Mouse (Mus musculus) bone marrow macrophage, adult 2 months (primary cell): ENCODE results near the gene Olfr1219. TPM values are rescaled to one million over a fixed set of nuclear protein-coding genes. Genes with fewer than 3 reads are reported as not detected.

Source experiments
- H3K27ac ChIP-seq: 2 replicates; pipeline ENCODE4 v1.5.1; 2012; ENCODE audit warnings: low read depth, low read length; ENCODE audit not compliant: insufficient read depth
- H3K4me1 ChIP-seq: 2 replicates; pipeline ENCODE4 v1.6.1; 2012; ENCODE audit warnings: low read length; ENCODE audit not compliant: control insufficient read depth, insufficient read depth
- H3K4me3 ChIP-seq: 2 replicates; pipeline ENCODE4 v1.5.1; 2012; ENCODE audit warnings: mild to moderate bottlenecking, low read length, moderate library complexity; ENCODE audit not compliant: insufficient read depth
- CTCF ChIP-seq: IDR thresholded peaks from 2 replicates; pipeline ENCODE4 v1.5.1; 2012; ENCODE audit warnings: low read depth, mild to moderate bottlenecking, low read length, moderate library complexity
- POLR2A ChIP-seq: IDR thresholded peaks from 2 replicates; pipeline ENCODE4 v1.6.1; 2012; ENCODE audit warnings: mild to moderate bottlenecking, low read depth, low read length, borderline replicate concordance
- polyA plus RNA-seq: library from polyadenylated mRNA; stranded (reverse); fragments of >200 nt; gene quantifications from 2 replicates; pipeline ENCODE4 v1.2.4, GENCODE M21; 2012; ENCODE audit not compliant: missing spikeins, insufficient read depth, insufficient read length

Gene Olfr1219
- 0.37 TPM in 1 of 2 replicates, not detected in the other for polyA plus RNA-seq

DNA sequence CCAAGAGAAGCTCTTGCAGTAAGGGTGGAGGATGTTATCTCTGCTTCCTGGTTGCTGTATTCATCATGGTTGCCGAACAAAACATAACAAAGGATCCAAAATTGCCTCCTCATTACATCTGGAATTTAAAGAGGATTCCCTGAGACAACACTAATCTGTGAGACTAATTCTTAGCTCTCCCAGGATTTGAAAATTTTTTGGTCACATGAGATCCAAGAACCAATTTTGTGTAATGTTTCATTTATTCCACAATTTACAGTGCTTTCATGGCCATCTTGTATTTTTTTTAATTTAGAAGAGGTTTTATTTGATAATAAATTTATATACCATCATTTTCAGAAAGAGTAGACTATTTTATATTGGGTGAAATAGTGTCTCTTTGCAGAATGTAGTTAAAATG is at the start of gene Olfr1219:
Olfr1219 (minus strand) TSS at position 101 of the 400 bp plus-strand sequence.
- Histone ChIP-seq H3K4me3 (no peak within 1 kb of the TSS), H3K27ac (no peak within 1 kb of the TSS), H3K4me1 (no peaks in the 10 kb centered on the region)
- TF ChIP-seq POLR2A (no peak), CTCF (no peak)

DNA sequence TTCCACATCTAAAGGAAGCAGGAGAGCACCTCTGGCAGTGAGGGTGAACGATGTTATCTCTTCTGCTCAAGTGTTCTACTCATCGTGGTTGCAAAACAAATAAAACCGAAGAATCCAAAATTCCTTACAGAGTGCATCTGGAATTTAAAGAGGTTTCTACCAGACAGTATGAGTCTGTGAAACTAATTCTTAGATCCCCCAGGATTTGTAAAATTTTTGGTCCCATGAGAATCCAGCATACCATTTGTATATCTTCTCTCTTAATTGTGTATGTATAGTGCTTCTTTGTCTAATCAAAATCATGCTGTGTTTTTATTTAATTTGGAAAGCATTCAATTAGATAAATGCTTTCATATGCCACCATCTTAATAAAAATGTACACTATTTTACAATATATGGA is 49.6 kb upstream of the Olfr1219 start, which contains the start of gene Olfr1222:
Olfr1222 (minus strand) TSS at position 101 of the 400 bp plus-strand sequence.
- H3K27ac ChIP-seq, result no peak within 1 kb of the TSS
- TF ChIP-seq CTCF (no peak), POLR2A (no peak)
- H3K4me1 ChIP-seq, result peaks cover 6% of the 10 kb centered on the region
- H3K4me3 ChIP-seq, result no peak within 1 kb of the TSS

DNA sequence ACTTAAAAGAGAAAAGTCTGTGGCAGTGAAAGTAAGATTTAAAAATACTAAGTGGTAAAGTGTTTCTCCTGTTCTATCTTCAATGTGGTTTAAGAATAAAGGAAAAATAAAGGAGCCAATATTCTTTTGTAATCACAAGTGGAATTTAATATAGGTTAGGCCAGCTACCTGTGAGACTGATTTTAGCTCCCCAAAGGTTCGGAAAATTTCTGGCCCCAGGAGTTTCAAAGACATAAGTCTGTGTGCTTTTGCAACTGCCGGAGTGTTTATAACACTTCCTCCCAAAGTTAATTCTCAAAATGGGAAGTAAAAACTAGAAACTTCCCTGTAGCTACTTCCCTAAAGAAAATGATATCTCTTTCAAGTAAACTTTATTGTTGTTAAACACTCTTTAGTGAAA is 33.9 kb upstream of the Olfr1219 start, which contains the start of gene Olfr1221:
Olfr1221 (minus strand) TSS at position 101 of the 400 bp plus-strand sequence.
- Histone ChIP-seq H3K4me3 (no peak within 1 kb of the TSS), H3K4me1 (peaks cover 2% of the 10 kb centered on the region), H3K27ac (peak within 1 kb of the TSS; percentile 58)
- no peak for TF ChIP-seq CTCF
- TF ChIP-seq POLR2A, result no peak

DNA sequence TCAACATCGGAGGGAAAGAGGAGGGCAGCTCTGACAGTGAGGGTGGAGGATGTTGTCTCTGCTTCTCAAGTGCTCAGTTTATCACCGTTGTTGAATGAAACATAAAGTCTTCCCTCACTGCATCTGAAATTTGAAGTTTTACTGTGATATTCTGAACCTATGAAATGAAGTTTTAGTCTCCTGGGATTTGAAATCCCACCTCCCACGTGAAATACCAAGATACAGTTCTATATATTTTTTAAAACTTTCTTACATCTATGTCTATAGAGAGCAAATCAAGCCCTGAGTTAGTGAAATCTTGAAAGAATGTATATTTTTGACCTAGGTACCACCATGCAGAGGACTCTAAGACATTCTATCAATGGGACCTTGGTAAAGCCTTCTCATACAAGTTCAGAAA is 23.4 kb upstream of the Olfr1219 start, which contains the start of gene Olfr1220:
Olfr1220 (minus strand) TSS at position 101 of the 400 bp plus-strand sequence.
- Histone ChIP-seq H3K4me1 (no peaks in the 10 kb centered on the region), H3K4me3 (no peak within 1 kb of the TSS), H3K27ac (no peak within 1 kb of the TSS)
- TF ChIP-seq POLR2A, result no peak

DNA sequence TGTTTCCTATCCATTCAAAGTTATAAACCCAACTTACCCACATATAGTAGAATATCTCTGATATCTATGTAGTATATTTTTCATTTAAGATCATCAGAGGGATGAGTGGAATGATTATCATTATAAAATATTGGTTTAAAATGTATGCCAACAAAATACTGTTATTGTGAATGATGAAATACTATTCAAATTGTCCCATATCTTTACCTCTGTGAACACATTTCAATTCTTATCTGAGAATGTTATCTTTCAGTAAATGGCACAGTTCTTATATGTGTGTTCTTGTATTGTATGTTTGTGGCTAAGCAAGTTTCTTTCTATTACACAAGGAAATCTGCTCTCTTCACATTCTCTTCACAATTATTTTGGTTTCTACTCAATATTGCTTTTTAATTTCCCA is 22.3 kb upstream of the Olfr1219 start:
- Histone ChIP-seq H3K4me3 (no peak overlapping the region), H3K27ac (no peak overlapping the region), H3K4me1 (no peaks in the 10 kb centered on the region)
- TF ChIP-seq CTCF (no peak), POLR2A (no peak)

DNA sequence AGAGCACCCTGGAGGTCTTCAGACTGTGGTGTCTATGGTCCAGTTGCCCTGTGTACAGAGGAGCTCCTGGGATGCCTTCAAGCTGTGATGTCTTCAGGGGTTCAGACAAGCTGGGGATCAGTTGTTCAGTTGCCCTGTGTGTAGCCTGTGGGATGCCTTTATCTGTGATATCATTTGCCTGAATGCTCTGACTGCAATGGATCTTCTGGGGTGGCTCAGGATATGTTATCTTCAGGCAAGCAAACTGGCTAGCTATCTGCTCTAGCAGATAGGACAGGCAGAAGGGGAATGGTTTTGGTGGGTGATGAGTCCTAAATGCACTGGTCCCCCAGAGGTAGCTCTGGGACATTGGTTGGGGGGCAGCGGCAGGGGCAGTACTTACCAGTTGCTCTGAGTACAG is 10.5 kb upstream of the Olfr1219 start:
- H3K4me3 ChIP-seq, result no peak overlapping the region
- no peak for TF ChIP-seq CTCF
- no peak for TF ChIP-seq POLR2A
- H3K27ac ChIP-seq, result no peak overlapping the region
- H3K4me1 ChIP-seq, result no peaks in the 10 kb centered on the region

DNA sequence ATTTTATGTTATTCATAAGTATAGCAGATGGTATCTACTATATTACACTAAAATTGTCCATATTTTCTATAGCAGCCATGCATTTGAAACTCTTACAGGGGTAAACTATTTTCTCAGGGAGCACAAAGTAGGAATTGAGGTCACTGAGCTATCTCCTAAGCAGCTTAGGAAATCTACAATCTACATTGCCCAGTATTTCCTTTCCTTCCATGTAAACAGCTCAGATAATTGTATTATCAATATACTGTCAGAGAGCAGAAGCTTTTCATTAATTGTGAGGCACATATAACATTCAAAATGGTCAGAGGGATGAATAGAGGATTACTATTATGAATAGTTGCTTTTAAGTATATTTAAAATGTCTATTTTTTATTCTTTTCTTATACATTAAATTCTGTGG is 1.8 kb downstream of the Olfr1219 start:
- Histone ChIP-seq H3K4me1 (no peaks in the 10 kb centered on the region), H3K4me3 (no peak overlapping the region), H3K27ac (no peak overlapping the region)
- TF ChIP-seq CTCF, result no peak
- TF ChIP-seq POLR2A, result no peak

DNA sequence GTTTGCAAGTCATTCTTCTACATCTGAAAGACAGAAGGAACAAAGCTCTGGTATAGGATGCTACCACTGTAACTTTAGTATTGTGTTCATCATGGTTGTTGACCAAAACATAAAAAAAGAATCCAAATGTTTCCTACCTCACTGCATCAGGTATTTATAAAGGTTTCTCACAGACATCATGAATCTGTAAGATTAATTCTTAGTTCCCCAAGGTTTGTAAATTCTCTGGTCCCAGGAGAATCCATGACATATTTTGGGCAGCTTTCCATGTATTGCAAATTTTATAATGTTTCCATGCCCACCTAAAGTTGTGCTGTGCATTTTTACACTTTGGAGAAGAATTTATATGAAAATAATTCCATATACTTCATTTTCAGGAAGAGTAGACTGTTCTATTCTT is 22.2 kb downstream of the Olfr1219 start, which contains the start of gene Olfr1218:
Olfr1218 (minus strand) TSS at position 101 of the 400 bp plus-strand sequence.
- no peak within 1 kb of the TSS for H3K4me3 ChIP-seq
- TF ChIP-seq CTCF (no peak), POLR2A (no peak)
- no peaks in the 10 kb centered on the region for H3K4me1 ChIP-seq
- H3K27ac ChIP-seq, result no peak within 1 kb of the TSS

DNA sequence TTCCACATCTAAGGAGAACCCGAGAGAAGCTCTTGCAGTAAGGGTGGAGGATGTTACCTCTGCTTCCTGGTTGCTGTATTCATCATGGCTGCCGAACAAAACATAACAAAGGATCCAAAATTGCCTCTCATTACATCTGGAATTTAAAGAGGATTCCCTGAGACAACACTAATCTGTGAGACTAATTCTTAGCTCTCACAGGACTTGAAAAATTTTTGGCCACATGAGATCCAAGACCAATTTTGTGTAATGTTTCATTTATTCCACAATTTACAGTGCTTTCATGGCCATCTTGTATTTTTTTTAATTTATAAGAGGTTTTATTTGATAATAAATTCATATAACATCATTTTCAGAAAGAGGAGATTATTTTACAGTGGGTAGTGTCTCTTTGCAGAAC is 51.3 kb downstream of the Olfr1219 start, which contains the start of gene Olfr1217:
Olfr1217 (minus strand) TSS at position 101 of the 400 bp plus-strand sequence.
- no peak within 1 kb of the TSS for H3K4me3 ChIP-seq
- H3K27ac ChIP-seq, result no peak within 1 kb of the TSS
- no peak for TF ChIP-seq CTCF
- no peak for TF ChIP-seq POLR2A
- no peaks in the 10 kb centered on the region for H3K4me1 ChIP-seq

Other genes starting within 250 kb of the Olfr1219 start
- gene Olfr1204, start 234.2 kb downstream of the Olfr1219 start, polyA plus RNA-seq, result not detected in 2 replicates
- gene Olfr1206, start 220.3 kb downstream of the Olfr1219 start, polyA plus RNA-seq, result not detected in 2 replicates
- not detected in 2 replicates for gene Olfr1208, start 181.2 kb downstream of the Olfr1219 start, polyA plus RNA-seq
- gene Olfr1209, start 168.4 kb downstream of the Olfr1219 start, polyA plus RNA-seq, result not detected in 2 replicates
- not detected in 2 replicates for gene Olfr1211, start 145.4 kb downstream of the Olfr1219 start, polyA plus RNA-seq
- not detected in 2 replicates for gene Olfr1212, start 129.5 kb downstream of the Olfr1219 start, polyA plus RNA-seq
- gene Gm13762, start 103.2 kb downstream of the Olfr1219 start, polyA plus RNA-seq, result not detected in 2 replicates
- not detected in 2 replicates for gene Olfr1214, start 90.9 kb downstream of the Olfr1219 start, polyA plus RNA-seq
- gene Olfr1215, start 76.5 kb downstream of the Olfr1219 start, polyA plus RNA-seq, result not detected in 2 replicates
- not detected in 2 replicates for gene Olfr1216, start 65.2 kb downstream of the Olfr1219 start, polyA plus RNA-seq
- not detected in 2 replicates for gene Olfr1217, start 51.4 kb downstream of the Olfr1219 start, polyA plus RNA-seq
- not detected in 2 replicates for gene Olfr1218, start 22.3 kb downstream of the Olfr1219 start, polyA plus RNA-seq
- gene Olfr1220, start 23.3 kb upstream of the Olfr1219 start, polyA plus RNA-seq, result not detected in 2 replicates
- not detected in 2 replicates for gene Olfr1221, start 33.8 kb upstream of the Olfr1219 start, polyA plus RNA-seq
- not detected in 2 replicates for gene Olfr1222, start 49.5 kb upstream of the Olfr1219 start, polyA plus RNA-seq
- not detected in 2 replicates for gene Olfr1223, start 68.0 kb upstream of the Olfr1219 start, polyA plus RNA-seq
- not detected in 2 replicates for gene Olfr1224-ps1, start 80.6 kb upstream of the Olfr1219 start, polyA plus RNA-seq
- not detected in 2 replicates for gene Olfr1225, start 91.2 kb upstream of the Olfr1219 start, polyA plus RNA-seq
- not detected in 2 replicates for gene Olfr1226, start 116.5 kb upstream of the Olfr1219 start, polyA plus RNA-seq
- not detected in 2 replicates for gene Olfr1228, start 170.5 kb upstream of the Olfr1219 start, polyA plus RNA-seq
- gene Olfr1229, start 204.5 kb upstream of the Olfr1219 start, polyA plus RNA-seq, result not detected in 2 replicates
- not detected in 2 replicates for gene Olfr1230, start 213.8 kb upstream of the Olfr1219 start, polyA plus RNA-seq
- gene Olfr1231, start 223.6 kb upstream of the Olfr1219 start, polyA plus RNA-seq, result not detected in 2 replicates
- not detected in 2 replicates for gene Olfr1232, start 246.2 kb upstream of the Olfr1219 start, polyA plus RNA-seq